Mouse (Mus musculus) CH12.LX (cell line): ENCODE results near the gene Ubtd2. TPM values are rescaled to one million over a fixed set of nuclear protein-coding genes. Genes with fewer than 3 reads are reported as not detected.

ENCODE experiments used
- DNase-seq: peaks from one replicate; pipeline ENCODE4 v3.0.0-alpha.2; 2013; ENCODE audit errors: extremely low read depth
- H3K27ac ChIP-seq: 2 replicates; pipeline ENCODE4 v1.5.1; 2012; ENCODE audit warnings: low read depth, mild to moderate bottlenecking, control low read depth, moderate library complexity; ENCODE audit not compliant: insufficient read depth
- H3K27me3 ChIP-seq: replicated peaks from 2 replicates; pipeline ENCODE3; 2012; ENCODE audit warnings: inconsistent platforms
- H3K36me3 ChIP-seq, 2 experiments: replicated peaks in 1 of 2; 2 replicates each; pipeline versions ENCODE3 to v1.6.1; 2012; ENCODE audit warnings: inconsistent platforms in 1 of 2, low read length in 1 of 2, mild to moderate bottlenecking in 1 of 2, mixed read lengths in 1 of 2, moderate library complexity in 1 of 2; ENCODE audit not compliant: control insufficient read depth in 1 of 2, insufficient read depth in 1 of 2
- H3K4me1 ChIP-seq, 2 experiments: 2 replicates each; pipeline ENCODE4 v1.6.1; 2012; ENCODE audit warnings: inconsistent platforms in 1 of 2, moderate library complexity in 1 of 2; ENCODE audit not compliant: insufficient read depth in 2 of 2, control insufficient read depth in 1 of 2
- H3K4me2 ChIP-seq: 2 replicates; pipeline ENCODE4 v1.6.1; 2012; ENCODE audit warnings: low read depth, mild to moderate bottlenecking, control low read depth; ENCODE audit not compliant: poor library complexity, insufficient read depth, severe bottlenecking
- H3K4me3 ChIP-seq, 3 experiments: fragments of 150-350 bp in 1 of 3; sonication (generic) in 1 of 3; replicated peaks in 1 of 3; 2 replicates each; pipeline versions ENCODE3 to v1.5.1; 2011 to 2012; ENCODE audit warnings: low read depth in 2 of 3, low read length in 2 of 3, mild to moderate bottlenecking in 2 of 3, moderate library complexity in 2 of 3, control low read depth in 1 of 3, improper control_type of control experiment in 1 of 3, inconsistent platforms in 1 of 3, mixed read lengths in 1 of 3; ENCODE audit not compliant: poor library complexity in 1 of 3
- H3K79me2 ChIP-seq: replicated peaks from 2 replicates; pipeline ENCODE4 v1.6.1; 2012; ENCODE audit warnings: mild to moderate bottlenecking, moderate library complexity; ENCODE audit not compliant: control insufficient read depth, poor library complexity, insufficient read depth, severe bottlenecking; ENCODE audit errors: extremely low read depth
- H3K9ac ChIP-seq: 2 replicates; pipeline ENCODE4 v1.6.1; 2012; ENCODE audit warnings: low read depth, mild to moderate bottlenecking, control low read depth, moderate library complexity; ENCODE audit not compliant: insufficient read depth
- H3K9me3 ChIP-seq: replicated peaks from 2 replicates; pipeline ENCODE3; 2012; ENCODE audit warnings: low read length, inconsistent platforms, mixed read lengths
- BHLHE40 ChIP-seq: IDR thresholded peaks from 2 replicates; pipeline ENCODE4 v1.6.1; 2011; ENCODE audit warnings: mild to moderate bottlenecking, low read depth, low read length, improper control_type of control experiment
- CHD1 ChIP-seq: IDR thresholded peaks from 2 replicates; pipeline ENCODE4 v1.6.1; 2012; ENCODE audit warnings: low read depth, low read length, improper control_type of control experiment, inconsistent platforms
- CHD2 ChIP-seq: IDR thresholded peaks from 2 replicates; pipeline ENCODE4 v1.6.1; 2011; ENCODE audit warnings: low read length, improper control_type of control experiment
- CTCF ChIP-seq, 2 experiments: IDR thresholded peaks in 1 of 2; conservative IDR thresholded peaks in 1 of 2; 2 replicates each; pipeline ENCODE4 v1.5.1; 2011 to 2012; ENCODE audit warnings: low read depth in 2 of 2, low read length in 2 of 2, improper control_type of control experiment in 1 of 2, inconsistent platforms in 1 of 2, mild to moderate bottlenecking in 1 of 2, moderate library complexity in 1 of 2
- ELF1 ChIP-seq: IDR thresholded peaks from 2 replicates; pipeline ENCODE4 v1.6.1; 2014; ENCODE audit warnings: low read depth, mild to moderate bottlenecking, inconsistent platforms, low read length, improper control_type of control experiment
- EP300 ChIP-seq: IDR thresholded peaks from 2 replicates; pipeline ENCODE4 v1.6.1; 2011; ENCODE audit warnings: low read length, improper control_type of control experiment
- ETS1 ChIP-seq: conservative IDR thresholded peaks from 2 replicates; pipeline ENCODE4 v1.6.1; 2012; ENCODE audit warnings: low read depth, mild to moderate bottlenecking, inconsistent platforms, low read length, improper control_type of control experiment, moderate library complexity
- JUN ChIP-seq: IDR thresholded peaks from 2 replicates; pipeline ENCODE4 v1.6.1; 2011; ENCODE audit warnings: low read depth, mild to moderate bottlenecking, low read length, improper control_type of control experiment, moderate library complexity; ENCODE audit not compliant: insufficient read depth
- KAT2A ChIP-seq: IDR thresholded peaks from 2 replicates; pipeline ENCODE4 v1.6.1; 2012; ENCODE audit warnings: low read length, improper control_type of control experiment, inconsistent platforms; ENCODE audit not compliant: insufficient replicate concordance
- MAFK ChIP-seq: IDR thresholded peaks from 2 replicates; pipeline ENCODE4 v1.6.1; 2011; ENCODE audit warnings: low read length, improper control_type of control experiment; ENCODE audit not compliant: insufficient replicate concordance
- MAX ChIP-seq: IDR thresholded peaks from 2 replicates; pipeline ENCODE4 v1.6.1; 2011; ENCODE audit warnings: low read length, improper control_type of control experiment
- MEF2A ChIP-seq: IDR thresholded peaks from 2 replicates; pipeline ENCODE4 v1.6.1; 2014; ENCODE audit warnings: low read depth, mild to moderate bottlenecking, inconsistent platforms, low read length, improper control_type of control experiment, borderline replicate concordance
- MXI1 ChIP-seq: IDR thresholded peaks from 2 replicates; pipeline ENCODE4 v1.6.1; 2011; ENCODE audit warnings: mild to moderate bottlenecking, low read depth, low read length, improper control_type of control experiment
- MYC ChIP-seq: IDR thresholded peaks from 2 replicates; pipeline ENCODE4 v1.6.1; 2011; ENCODE audit warnings: low read depth, mild to moderate bottlenecking, improper control_type of control experiment, low read length
- NELFE ChIP-seq: IDR thresholded peaks from 2 replicates; pipeline ENCODE4 v1.6.1; 2011; ENCODE audit warnings: low read depth, low read length, improper control_type of control experiment
- NRF1 ChIP-seq: IDR thresholded peaks from 2 replicates; pipeline ENCODE4 v1.6.1; 2014; ENCODE audit warnings: low read depth, mild to moderate bottlenecking, inconsistent platforms, low read length, improper control_type of control experiment, moderate library complexity
- POLR2A ChIP-seq: IDR thresholded peaks from 2 replicates; pipeline ENCODE4 v1.6.1; 2011; ENCODE audit warnings: low read depth, mild to moderate bottlenecking, improper control_type of control experiment, low read length
- RCOR1 ChIP-seq: conservative IDR thresholded peaks from 2 replicates; pipeline ENCODE4 v1.6.1; 2012; ENCODE audit warnings: low read depth, mild to moderate bottlenecking, inconsistent platforms, low read length, improper control_type of control experiment
- SIN3A ChIP-seq: IDR thresholded peaks from 2 replicates; pipeline ENCODE4 v1.6.1; 2012; ENCODE audit warnings: low read length, improper control_type of control experiment, inconsistent platforms
- SMC3 ChIP-seq: IDR thresholded peaks from 2 replicates; pipeline ENCODE4 v1.6.1; 2011; ENCODE audit warnings: low read depth, low read length, improper control_type of control experiment
- TBP ChIP-seq: conservative IDR thresholded peaks from 2 replicates; pipeline ENCODE4 v1.6.1; 2011; ENCODE audit warnings: low read depth, low read length, improper control_type of control experiment
- TCF12 ChIP-seq: IDR thresholded peaks from 2 replicates; pipeline ENCODE4 v1.6.1; 2014; ENCODE audit warnings: low read depth, mild to moderate bottlenecking, inconsistent platforms, low read length, improper control_type of control experiment
- ZC3H11A ChIP-seq: IDR thresholded peaks from 2 replicates; pipeline ENCODE4 v1.6.1; 2012; ENCODE audit warnings: low read depth, mild to moderate bottlenecking, inconsistent platforms, low read length, improper control_type of control experiment
- ZKSCAN1 ChIP-seq: IDR thresholded peaks from 2 replicates; pipeline ENCODE4 v1.6.1; 2012; ENCODE audit warnings: low read depth, inconsistent platforms, low read length, improper control_type of control experiment, borderline replicate concordance
- ZNF384 ChIP-seq: IDR thresholded peaks from 2 replicates; pipeline ENCODE4 v1.6.1; 2012; ENCODE audit warnings: low read depth, low read length, improper control_type of control experiment, inconsistent platforms
- dilution Hi-C: fragments of 300-500 bp; cut with MboI; formaldehyde crosslinking; loops from 2 replicates; pipeline ENCODE4 v1.14.3; 2020; ENCODE audit warnings: low sequenced_read_pairs; ENCODE audit not compliant: extremely low pct_unique_long_range_greater_than_20kb, extremely low pct_ligation_motif_present
- in situ Hi-C: fragments of 300-500 bp; cut with MboI; formaldehyde crosslinking; loops from 3 replicates; pipeline ENCODE4 v1.14.3; 2019; ENCODE audit warnings: low sequenced_read_pairs, low pct_ligation_motif_present, low pct_unique_long_range_greater_than_20kb, mixed read lengths
- polyA plus RNA-seq: library from polyadenylated mRNA; unstranded; fragments of >175 nt; gene quantifications from 2 replicates; pipeline ENCODE4 v1.2.1, GENCODE M21; 2012; ENCODE audit warnings: low read depth; ENCODE audit not compliant: insufficient read length
- total RNA-seq, 2 experiments: library from RNA; depleted of rRNA; stranded (reverse); fragments of 300-350 nt in 1 of 2; fragments of >200 nt in 1 of 2; gene quantifications; 2 replicates each; pipeline ENCODE4 v1.2.3; 2012 to 2014

The Ubtd2 gene
- total and polyA plus RNA-seq, 3 experiments, result 10.3 to 18.2 (median 17.8) TPM

GRCm38 (mm10) chr11:32488808-32489670 lies 33.9 kb downstream of the Ubtd2 start:
- dilution Hi-C loops, result no loop called here
- Histone ChIP-seq H3K4me3 (no peak overlapping the region), H3K27ac (peak overlapping the region; percentile 50), H3K79me2 (no peaks in the 10 kb centered on the region), H3K9ac (peak overlapping the region; percentile 32), H3K36me3 (peaks cover 0 to 4% of the 10 kb centered on the region in 2 experiments), H3K9me3 (no peaks in the 10 kb centered on the region), H3K27me3 (no peaks in the 10 kb centered on the region)
- DNase-seq, result peak; percentile 76
- in situ Hi-C loops, result loop anchor here (5.0 kb wide), 1 partner anchor 37 kb away; no protein-coding TSS in a partner anchor
- TF ChIP-seq POLR2A, result 0 out of 2 replicates have a peak, but pooled peaks have one; percentile 24
- peak; percentile 89 for TF ChIP-seq MAX
- peak; percentile 80 for TF ChIP-seq CHD1
- TF ChIP-seq NELFE, result no peak
- TF ChIP-seq ETS1, result peak; percentile 20; the same call in 1 of the 2 replicates
- TF ChIP-seq NRF1, result 0 out of 2 replicates have a peak, but pooled peaks have one; percentile 24
- TF ChIP-seq SIN3A, result peak; percentile 74; the same call in 1 of the 2 replicates
- TF ChIP-seq MXI1, result peak; percentile 96
- TF ChIP-seq TBP, result no peak
- TF ChIP-seq MYC, result peak; percentile 90
- no peak for TF ChIP-seq JUN
- TF ChIP-seq RCOR1, result no peak
- peak; percentile 55; the same call in 1 of the 2 replicates for TF ChIP-seq ZNF384
- TF ChIP-seq ZC3H11A, result no peak
- no peak for TF ChIP-seq SMC3
- TF ChIP-seq BHLHE40, result peak; percentile 74
- TF ChIP-seq MEF2A, result peak; percentile 95
- TF ChIP-seq TCF12, result peak; percentile 34; the same call in 1 of the 2 replicates
- TF ChIP-seq MAFK, result 0 out of 2 replicates have a peak, but pooled peaks have one; percentile 26
- no peak for TF ChIP-seq ZKSCAN1
- TF ChIP-seq CHD2, result 0 out of 2 replicates have a peak, but pooled peaks have one; percentile 25
- TF ChIP-seq EP300, result peak; percentile 79
- peak; percentile 68 for TF ChIP-seq ELF1
- no peak for TF ChIP-seq CTCF (conservative IDR thresholded peaks at IDR 0.05 in 1 of 2, IDR thresholded peaks at IDR 0.05 in 1 of 2; ENCODE audit: low read depth in 2 of 2, low read length in 2 of 2)
- 0 out of 2 replicates have a peak, but pooled peaks have one; percentile 39 for TF ChIP-seq KAT2A
- TF ChIP-seq, all 38 proteins: peak for 17
- Histone ChIP-seq H3K4me2 (peak overlapping the region; percentile 96), H3K4me1 (peaks cover 9 to 53% of the 10 kb centered on the region in 2 experiments)
